Mouse (Mus musculus): ENCODE results near the gene Olfr1431. TPM values are rescaled to one million over a fixed set of nuclear protein-coding genes. Genes with fewer than 3 reads are reported as not detected.
"Not testable (repeated sequence)": the region's sequence is repeated elsewhere in the genome, so short reads cannot be mapped to it uniquely, and the experiment has no call there.

Gene Olfr1431
- polyA plus RNA-seq (2015; fragmentation: Nextera tagmentation; extraction: Ambion mirVana) = not detected in 2 replicates

DNA sequence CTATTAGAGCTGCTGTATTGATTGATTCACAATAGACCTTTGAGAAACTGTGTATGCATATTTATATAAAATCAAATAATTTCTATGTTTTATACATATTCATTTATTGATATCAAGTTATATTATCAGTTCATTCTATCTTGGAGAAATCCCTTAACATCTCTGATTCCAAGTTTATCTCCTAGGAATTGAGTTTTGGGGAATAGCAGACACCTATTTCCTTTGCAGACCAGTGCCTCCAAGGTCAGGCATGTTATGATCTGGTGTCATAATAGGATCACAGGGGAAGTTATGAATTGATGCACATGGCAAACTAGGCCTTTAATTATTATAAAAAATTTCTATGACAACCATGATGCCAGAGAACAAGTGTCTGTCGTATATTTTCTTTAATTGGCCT, at the start of gene Olfr1431:
Gene Olfr1431 (plus strand): TSS at position 301 of the 400 bp plus-strand sequence.
- 64% methylated on average over 1 of the region's 1 CpGs for WGBS

GRCm38 (mm10) chr19:12170062-12170599, 30.3 kb upstream of the Olfr1431 start, which contains the start of gene Olfr1555-ps1:
Gene Olfr1555-ps1, minus strand, starts transcription at chr19:12170112.
- not testable (repeated sequence) for H3K4me2 ChIP-seq; H3K4me1 ChIP-seq (replicated peaks); H3K4me3 ChIP-seq; H3K27ac ChIP-seq; H3K9me3 ChIP-seq (replicated peaks); H3K36me3 ChIP-seq; H3K27me3 ChIP-seq; ATAC-seq (replicated peaks; ENCODE audit: insufficient number of reproducible peaks, insufficient read depth, low FRiP score, low read depth); H3K9ac ChIP-seq
- 31% methylated on average over 1 of the region's 1 CpGs for WGBS

More for the DNA sequence above, at the start of gene Olfr1431:
- Histone ChIP-seq H3K27me3 (no peaks in the 10 kb centered on the region), H3K27ac (no peak within 1 kb of the TSS), H3K4me2 (no peak within 1 kb of the TSS), H3K9me3 (replicated peaks) (no peaks in the 10 kb centered on the region), H3K4me1 (replicated peaks) (no peaks in the 10 kb centered on the region), H3K36me3 (no peaks in the 10 kb centered on the region), H3K9ac (no peak within 1 kb of the TSS), H3K4me3 (no peak within 1 kb of the TSS)
- no peak for ATAC-seq (replicated peaks; ENCODE audit: insufficient number of reproducible peaks, insufficient read depth, low FRiP score, low read depth)

DNA sequence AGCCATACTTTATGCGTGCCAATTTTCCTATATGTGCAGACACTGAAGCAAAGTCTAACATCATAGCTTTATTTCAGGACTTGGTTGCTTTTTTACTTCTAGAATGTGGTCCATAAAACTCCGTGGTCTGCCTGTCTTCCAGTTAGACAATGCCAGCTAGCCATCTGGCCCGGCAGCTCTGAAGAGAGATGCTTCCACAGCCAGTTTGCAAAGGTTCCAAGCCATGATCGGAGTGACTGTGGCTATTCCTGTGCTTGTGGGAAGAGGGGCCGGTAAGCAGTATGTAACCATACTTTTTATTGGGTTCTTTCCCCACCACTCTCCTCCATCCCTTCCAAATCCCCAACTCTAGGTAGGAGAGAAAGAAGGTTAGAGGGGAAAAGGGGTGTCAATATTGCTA, 25.0 kb upstream of the Olfr1431 start:
- WGBS = 71% methylated on average over 5 of the region's 5 CpGs
- H3K36me3 ChIP-seq; H3K9ac ChIP-seq; H3K27me3 ChIP-seq; H3K4me1 ChIP-seq (replicated peaks); H3K4me3 ChIP-seq; ATAC-seq (replicated peaks; ENCODE audit: insufficient number of reproducible peaks, insufficient read depth, low FRiP score, low read depth); H3K27ac ChIP-seq; H3K9me3 ChIP-seq (replicated peaks); H3K4me2 ChIP-seq: not testable (repeated sequence)

DNA sequence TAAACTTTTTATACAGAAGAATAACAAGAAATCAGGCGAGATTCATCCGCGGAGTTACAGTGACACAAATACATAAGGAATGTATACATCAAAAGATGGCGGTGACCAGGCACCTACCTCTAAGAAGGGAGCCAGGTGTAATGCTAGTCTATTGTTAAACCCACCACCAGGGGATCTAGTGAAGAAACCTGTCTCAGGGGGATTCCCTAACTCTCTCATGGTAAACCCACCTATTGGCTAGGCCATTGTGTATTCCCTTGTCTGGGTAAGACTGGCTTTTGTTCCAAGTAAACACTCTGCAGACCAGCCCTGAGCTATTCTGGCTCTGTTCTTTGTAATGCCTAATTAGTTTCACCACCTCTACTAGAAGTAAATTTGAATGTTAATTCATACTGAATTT, 1.4 kb upstream of the Olfr1431 start:
- H3K4me2 ChIP-seq; H3K27me3 ChIP-seq; H3K9ac ChIP-seq; H3K27ac ChIP-seq; H3K4me3 ChIP-seq; H3K36me3 ChIP-seq; H3K4me1 ChIP-seq (replicated peaks); H3K9me3 ChIP-seq (replicated peaks); ATAC-seq (replicated peaks; ENCODE audit: insufficient number of reproducible peaks, insufficient read depth, low FRiP score, low read depth): not testable (repeated sequence)
- whole genome bisulfite sequencing = 81% methylated on average over 4 of the region's 4 CpGs

DNA sequence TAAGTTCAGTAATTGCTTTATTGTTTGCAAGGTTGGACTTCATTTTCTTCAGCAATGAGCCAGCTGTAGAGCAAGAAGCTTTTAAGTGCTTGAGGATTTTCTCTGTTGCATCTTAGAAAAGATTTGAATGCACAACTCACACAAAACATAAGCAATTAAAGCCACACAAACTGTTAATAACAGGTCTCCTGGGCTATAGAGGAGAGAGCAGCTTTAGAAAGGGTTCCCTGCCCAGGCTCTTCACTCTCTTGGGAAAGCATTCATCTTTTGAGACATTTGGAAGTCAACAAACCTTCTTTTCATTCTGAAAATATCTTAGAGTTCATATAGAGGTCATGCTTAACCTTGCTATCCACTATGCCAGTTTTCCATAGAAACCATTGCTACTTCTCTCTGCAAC, 32.1 kb downstream of the Olfr1431 start, which contains the start of gene Olfr1432:
Gene Olfr1432 (minus strand): TSS at position 101 of the 400 bp plus-strand sequence.
- not testable (repeated sequence) for H3K27ac ChIP-seq; H3K9ac ChIP-seq; H3K4me3 ChIP-seq; H3K9me3 ChIP-seq (replicated peaks); H3K4me1 ChIP-seq (replicated peaks); H3K27me3 ChIP-seq; H3K4me2 ChIP-seq; H3K36me3 ChIP-seq; ATAC-seq (replicated peaks; ENCODE audit: insufficient number of reproducible peaks, insufficient read depth, low FRiP score, low read depth)

- Histone ChIP-seq H3K4me1 (replicated peaks) (no peaks in the 10 kb centered on the region), H3K9ac (no peak within 1 kb of the TSS), H3K36me3 (no peaks in the 10 kb centered on the region), H3K27ac (no peak within 1 kb of the TSS), H3K4me3 (no peak within 1 kb of the TSS), H3K27me3 (no peaks in the 10 kb centered on the region), H3K9me3 (replicated peaks) (no peaks in the 10 kb centered on the region), H3K4me2 (no peak within 1 kb of the TSS)
- no peak for ATAC-seq (replicated peaks; ENCODE audit: insufficient number of reproducible peaks, insufficient read depth, low FRiP score, low read depth)
- WGBS = 88% methylated on average over 1 of the region's 1 CpGs
Observed at GRCm38 (mm10) chr19:12241559-12241958, 41.1 kb downstream of the Olfr1431 start, which contains the start of gene Olfr262. Gene Olfr262, minus strand, starts transcription at chr19:12241659.

DNA sequence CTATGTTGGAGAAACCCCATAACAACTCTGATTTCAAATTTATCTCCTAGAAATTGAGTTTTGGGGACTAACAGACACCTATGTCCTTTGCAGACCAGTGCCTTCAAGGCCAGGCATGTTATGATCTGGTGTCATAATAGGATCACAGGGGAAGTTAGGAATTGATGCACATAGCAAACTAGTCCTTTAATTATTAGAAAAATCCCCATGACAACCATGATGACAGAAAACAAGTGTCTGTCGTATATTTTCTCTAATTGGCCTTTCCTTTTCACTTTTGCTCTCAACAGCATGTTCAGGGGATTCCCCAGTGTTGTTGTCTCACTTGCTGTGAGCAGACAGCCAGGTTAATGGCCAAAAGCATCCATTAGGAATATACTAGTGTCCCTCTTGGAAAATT, 60.3 kb downstream of the Olfr1431 start, which contains the start of gene Olfr235:
Gene Olfr235 (plus strand): TSS at position 301 of the 400 bp plus-strand sequence.
- H3K4me2 ChIP-seq = no peak within 1 kb of the TSS
- WGBS = 53% methylated on average over 1 of the region's 1 CpGs

More for the DNA sequence above, 60.3 kb downstream of the Olfr1431 start, which contains the start of gene Olfr235:
- no peak within 1 kb of the TSS for H3K4me3 ChIP-seq
- H3K36me3 ChIP-seq = no peaks in the 10 kb centered on the region
- H3K9me3 ChIP-seq (replicated peaks) = no peaks in the 10 kb centered on the region
- ATAC-seq (replicated peaks; ENCODE audit: insufficient number of reproducible peaks, insufficient read depth, low FRiP score, low read depth) = no peak
- no peak within 1 kb of the TSS for H3K27ac ChIP-seq
- no peak within 1 kb of the TSS for H3K9ac ChIP-seq
- no peaks in the 10 kb centered on the region for H3K4me1 ChIP-seq (replicated peaks)
- no peaks in the 10 kb centered on the region for H3K27me3 ChIP-seq

Other genes starting within 250 kb of the Olfr1431 start
- 4.3 and 4.4 TPM in 2 replicates for gene Osbp, start 234.7 kb upstream of the Olfr1431 start, polyA plus RNA-seq (2015; fragmentation: Nextera tagmentation; extraction: Ambion mirVana)
- 0.03 TPM in 1 of 2 replicates, not detected in the other for gene Olfr1423, start 159.3 kb upstream of the Olfr1431 start, polyA plus RNA-seq (2015; fragmentation: Nextera tagmentation; extraction: Ambion mirVana)
- not detected in 2 replicates for gene Olfr1424, start 138.0 kb upstream of the Olfr1431 start, polyA plus RNA-seq (2015; fragmentation: Nextera tagmentation; extraction: Ambion mirVana)
- gene Olfr1425, start 122.9 kb upstream of the Olfr1431 start, polyA plus RNA-seq (2015; fragmentation: Nextera tagmentation; extraction: Ambion mirVana) = not detected in 2 replicates
- not detected in 2 replicates for gene Olfr1426, start 108.6 kb upstream of the Olfr1431 start, polyA plus RNA-seq (2015; fragmentation: Nextera tagmentation; extraction: Ambion mirVana)
- gene Olfr1427, start 97.3 kb upstream of the Olfr1431 start, polyA plus RNA-seq (2015; fragmentation: Nextera tagmentation; extraction: Ambion mirVana) = not detected in 2 replicates
- not detected in 2 replicates for gene Olfr1428, start 84.7 kb upstream of the Olfr1431 start, polyA plus RNA-seq (2015; fragmentation: Nextera tagmentation; extraction: Ambion mirVana)
- gene Olfr76, start 77.4 kb upstream of the Olfr1431 start, polyA plus RNA-seq (2015; fragmentation: Nextera tagmentation; extraction: Ambion mirVana) = not detected in 2 replicates
- gene Olfr1555-ps1, start 30.5 kb upstream of the Olfr1431 start, polyA plus RNA-seq (2015; fragmentation: Nextera tagmentation; extraction: Ambion mirVana) = not detected in 2 replicates
- gene Olfr1432, start 32.0 kb downstream of the Olfr1431 start, polyA plus RNA-seq (2015; fragmentation: Nextera tagmentation; extraction: Ambion mirVana) = not detected in 2 replicates
- not detected in 2 replicates for gene Olfr262, start 41.0 kb downstream of the Olfr1431 start, polyA plus RNA-seq (2015; fragmentation: Nextera tagmentation; extraction: Ambion mirVana)
- gene Olfr235, start 60.4 kb downstream of the Olfr1431 start, polyA plus RNA-seq (2015; fragmentation: Nextera tagmentation; extraction: Ambion mirVana) = not detected in 2 replicates
- not detected in 2 replicates for gene Olfr1434, start 79.2 kb downstream of the Olfr1431 start, polyA plus RNA-seq (2015; fragmentation: Nextera tagmentation; extraction: Ambion mirVana)
- not detected in 2 replicates for gene Olfr1436, start 98.5 kb downstream of the Olfr1431 start, polyA plus RNA-seq (2015; fragmentation: Nextera tagmentation; extraction: Ambion mirVana)
- not detected in 2 replicates for gene Olfr1437, start 124.5 kb downstream of the Olfr1431 start, polyA plus RNA-seq (2015; fragmentation: Nextera tagmentation; extraction: Ambion mirVana)
- gene Olfr1438-ps1, start 135.3 kb downstream of the Olfr1431 start, polyA plus RNA-seq (2015; fragmentation: Nextera tagmentation; extraction: Ambion mirVana) = not detected in 2 replicates
- gene Olfr1440, start 186.6 kb downstream of the Olfr1431 start, polyA plus RNA-seq (2015; fragmentation: Nextera tagmentation; extraction: Ambion mirVana) = not detected in 2 replicates
- gene Olfr1441, start 216.8 kb downstream of the Olfr1431 start, polyA plus RNA-seq (2015; fragmentation: Nextera tagmentation; extraction: Ambion mirVana) = not detected in 2 replicates
- not detected in 2 replicates for gene Pfpl, start 227.3 kb downstream of the Olfr1431 start, polyA plus RNA-seq (2015; fragmentation: Nextera tagmentation; extraction: Ambion mirVana)

All from heart, embryonic 15.5 days (tissue).